Mouse (Mus musculus) urinary bladder, postnatal 14 days (tissue): Measurements from ENCODE around the gene Vsx1.

Experiments
- DNase-seq: peaks from one replicate; pipeline ENCODE4 v3.0.0; 2021; ENCODE audit warnings: low spot score

The Vsx1 gene

DNA sequence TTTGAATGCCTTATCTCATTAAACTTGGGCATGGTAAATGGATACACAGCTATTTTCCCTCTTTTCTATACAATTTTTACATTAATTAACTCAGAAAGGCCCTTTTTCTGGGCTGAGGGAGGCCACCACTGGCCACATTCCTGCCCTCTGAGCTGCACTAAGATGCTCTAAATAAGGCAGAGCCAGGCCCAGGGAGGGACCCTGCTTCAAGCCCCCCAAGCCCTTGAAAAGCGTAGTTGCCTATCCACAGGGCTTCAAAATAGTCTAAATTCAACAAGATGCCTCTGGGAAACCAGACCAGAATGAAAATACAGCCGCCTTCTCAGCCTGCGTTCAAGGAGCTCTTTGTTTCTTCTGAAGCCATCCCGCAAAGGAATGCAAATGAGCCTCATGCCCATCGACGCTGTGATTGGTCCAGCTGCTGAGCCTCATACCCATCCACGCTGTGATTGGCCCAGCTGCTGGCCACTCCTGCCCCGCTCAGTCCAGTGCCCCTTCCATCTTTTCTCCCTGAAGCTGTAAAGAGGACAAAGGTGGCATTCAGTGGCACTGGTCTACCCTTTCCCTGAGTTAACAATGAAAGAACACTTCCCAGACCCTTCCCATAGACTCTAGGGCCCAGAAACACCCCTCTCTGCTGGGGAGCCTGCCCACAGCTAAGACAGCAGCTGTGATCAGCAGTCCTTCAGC, 45.3 kb downstream of the Vsx1 start:
- DNase-seq = no peak

GRCm38 (mm10) chr2:150643166-150643565, 46.0 kb downstream of the Vsx1 start:
- DNase-seq = no peak

DNA sequence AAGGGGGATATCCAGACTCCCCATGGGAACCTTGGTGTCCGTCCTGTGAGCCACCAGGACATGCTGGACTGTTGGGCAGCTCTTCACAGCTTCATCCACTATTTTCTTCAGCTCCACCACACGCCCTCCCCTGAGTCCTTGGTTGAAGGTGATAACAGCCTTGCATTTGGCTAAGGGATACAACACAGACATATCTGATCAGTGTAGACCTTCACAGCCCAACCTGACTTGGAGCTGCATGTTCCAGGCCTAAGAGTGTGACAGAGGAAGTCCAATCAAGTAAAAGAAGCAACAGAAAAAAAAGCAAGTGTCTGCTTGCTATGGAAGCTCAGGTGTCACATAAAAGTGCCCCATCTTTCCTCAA, 50.8 kb downstream of the Vsx1 start:
- DNase-seq = no peak

DNA sequence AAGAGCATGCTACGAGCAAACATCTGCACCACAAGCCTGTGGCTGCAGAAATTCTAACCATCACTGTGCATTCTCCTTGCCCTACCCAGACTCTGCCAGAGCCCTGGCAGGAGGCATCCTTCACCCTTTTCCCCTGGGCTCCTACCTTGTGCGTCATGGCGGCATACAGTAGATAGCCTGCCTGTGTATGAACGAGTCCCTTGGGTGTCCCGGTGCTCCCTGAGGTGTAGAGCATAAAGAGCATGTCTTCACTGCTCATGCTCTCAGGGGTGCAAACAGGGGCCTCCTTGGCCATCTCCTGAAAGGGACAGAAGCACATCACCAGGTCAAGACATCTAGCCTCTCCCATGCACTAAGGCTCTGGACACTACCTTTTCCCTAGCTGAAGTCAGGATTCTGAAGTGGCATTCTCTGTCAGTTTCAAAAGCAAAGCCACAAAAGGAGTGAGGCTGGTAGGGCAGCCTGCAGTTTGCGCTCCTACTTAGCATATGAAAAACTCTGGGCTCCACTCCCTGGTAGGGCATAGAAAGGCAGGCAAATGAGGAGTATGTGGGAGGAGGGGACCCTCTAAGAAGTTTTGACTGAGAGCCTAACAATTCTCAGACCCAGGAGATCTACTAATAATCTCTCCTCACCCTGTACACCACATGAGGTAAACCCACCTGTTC, 51.3 kb downstream of the Vsx1 start:
- DNase-seq = no peak

GRCm38 (mm10) chr2:150635877-150636446, 53.2 kb downstream of the Vsx1 start:
- DNase-seq = no peak
